Mouse (Mus musculus) right cerebral cortex, postnatal 10 days (tissue): ENCODE results near the gene Ncr1.
"Not testable (repeated sequence)": the region's sequence is repeated elsewhere in the genome, so short reads cannot be mapped to it uniquely, and the experiment has no call there.

ENCODE experiments used
- DNase-seq, 2 experiments: peaks; one replicate each; pipeline ENCODE4 v3.0.0; 2021; ENCODE audit warnings: low spot score in 2 of 2

Gene Ncr1

DNA sequence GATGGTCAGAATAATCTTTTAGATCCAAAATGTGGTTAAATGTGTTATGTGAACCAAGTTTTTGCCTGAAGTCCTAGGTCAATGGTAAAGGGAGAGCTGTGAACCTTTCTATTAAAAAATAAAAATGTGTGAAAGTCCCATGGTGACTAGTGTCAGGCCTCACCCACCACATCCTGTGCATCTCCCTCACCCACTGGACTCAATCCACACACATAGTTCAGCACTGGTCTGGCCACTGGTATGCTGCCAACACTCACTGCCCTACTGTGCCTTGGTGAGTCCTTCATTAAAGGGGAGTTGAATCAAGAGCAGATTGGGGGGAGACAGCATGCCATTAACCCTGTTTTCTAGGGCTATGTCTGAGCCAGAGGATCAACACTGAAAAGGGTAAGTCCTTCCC, at the start of gene Ncr1:
Ncr1 (plus strand) TSS at position 216 of the 400 bp plus-strand sequence.
- DNase-seq = no peak

DNA sequence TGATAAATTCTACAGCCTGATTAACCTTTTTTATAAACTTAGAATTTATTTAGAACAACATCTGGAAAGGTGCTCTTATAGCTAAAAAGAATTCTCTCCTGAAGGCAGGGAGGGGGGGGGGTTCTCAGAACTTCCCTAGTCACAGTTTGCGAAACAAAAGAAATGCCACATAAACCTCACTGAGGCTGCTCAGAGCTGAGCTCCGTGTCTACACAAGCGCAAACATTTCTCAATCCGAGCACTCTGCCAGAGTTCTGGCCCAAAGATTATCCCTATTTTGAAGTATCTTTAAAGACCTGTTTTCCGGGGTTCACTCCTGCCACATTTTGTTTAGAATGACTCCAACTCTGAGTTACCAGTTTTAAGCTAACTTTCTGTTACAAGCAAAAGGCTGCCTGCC, 44.9 kb upstream of the Ncr1 start:
- DNase-seq = no peak

DNA sequence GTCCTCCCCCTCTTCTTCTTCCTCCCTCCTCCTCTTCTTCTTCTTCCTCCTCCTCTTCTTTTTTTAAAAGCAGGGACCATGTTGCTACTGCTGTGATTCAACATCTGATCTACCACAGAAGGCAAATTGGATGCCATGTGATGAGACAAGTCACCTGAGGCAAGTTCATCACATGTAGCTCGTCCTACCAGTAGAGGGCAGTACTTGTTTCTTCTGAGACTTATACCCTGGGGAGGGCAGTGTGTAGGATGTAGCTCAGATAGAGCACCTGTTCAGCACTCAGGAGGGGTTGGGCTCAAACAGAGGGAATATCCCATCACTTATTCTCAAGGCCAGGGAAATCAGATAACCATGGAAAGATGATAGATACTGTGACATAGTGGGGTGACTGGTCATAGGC, 40.3 kb upstream of the Ncr1 start:
- DNase-seq = no peak

DNA sequence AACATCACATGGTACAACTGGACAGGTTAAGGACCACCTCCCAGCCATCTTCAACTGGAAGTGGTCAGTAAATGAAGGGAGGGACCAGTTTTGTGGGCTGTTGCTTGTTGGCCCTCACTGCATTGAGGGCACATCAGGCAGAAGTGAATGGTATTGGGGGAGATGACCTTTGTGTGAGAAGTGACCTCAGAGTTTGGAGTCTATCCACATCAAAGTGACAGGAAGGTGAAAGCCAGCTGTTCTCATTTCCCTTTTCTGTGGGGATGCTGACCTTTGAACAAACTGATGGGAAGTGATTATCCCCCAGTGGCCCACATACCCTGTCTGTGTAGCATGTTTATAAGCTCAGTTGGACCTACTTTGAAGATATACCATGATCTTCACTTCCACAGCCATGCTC, 37.4 kb upstream of the Ncr1 start:
- no peak for DNase-seq

DNA sequence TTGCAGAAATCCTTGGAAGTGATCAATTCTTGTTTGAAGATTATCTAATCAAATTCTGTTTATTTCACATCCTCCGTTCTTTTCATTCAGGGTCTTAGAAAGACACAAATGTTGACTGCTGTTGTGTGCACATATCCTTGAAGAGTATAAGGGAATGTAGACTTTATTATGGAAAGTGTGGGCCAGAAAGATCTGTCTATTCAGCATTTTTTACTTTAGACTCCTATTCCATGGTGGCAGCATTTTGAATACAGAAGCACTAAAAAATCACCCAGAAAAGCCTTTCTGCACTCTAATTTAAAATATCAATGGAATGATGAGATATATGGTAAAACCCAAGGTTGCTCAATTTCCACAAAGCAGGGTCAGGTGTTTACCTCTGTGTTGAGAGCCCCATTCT, 34.1 kb upstream of the Ncr1 start:
- DNase-seq = no peak

DNA sequence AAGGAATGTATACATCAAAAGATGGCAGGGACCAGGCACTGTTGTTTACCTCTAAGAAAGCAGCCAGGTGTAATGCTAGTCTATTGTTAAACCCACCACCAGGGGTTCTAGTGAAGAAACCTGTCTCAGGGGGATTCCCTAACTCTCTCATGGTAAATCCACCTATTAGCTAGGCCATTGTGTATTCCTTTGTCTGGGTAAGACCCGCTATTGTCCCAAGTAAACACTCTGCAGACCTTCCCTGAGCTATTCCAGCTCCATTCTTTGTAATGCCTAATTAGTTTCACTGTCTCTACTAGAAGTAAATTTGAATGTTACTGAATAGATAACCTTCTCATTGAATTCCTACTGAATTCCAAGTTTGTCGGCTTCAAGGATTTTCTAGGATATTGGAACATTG, 24.4 kb upstream of the Ncr1 start:
- DNase-seq = not testable (repeated sequence)

DNA sequence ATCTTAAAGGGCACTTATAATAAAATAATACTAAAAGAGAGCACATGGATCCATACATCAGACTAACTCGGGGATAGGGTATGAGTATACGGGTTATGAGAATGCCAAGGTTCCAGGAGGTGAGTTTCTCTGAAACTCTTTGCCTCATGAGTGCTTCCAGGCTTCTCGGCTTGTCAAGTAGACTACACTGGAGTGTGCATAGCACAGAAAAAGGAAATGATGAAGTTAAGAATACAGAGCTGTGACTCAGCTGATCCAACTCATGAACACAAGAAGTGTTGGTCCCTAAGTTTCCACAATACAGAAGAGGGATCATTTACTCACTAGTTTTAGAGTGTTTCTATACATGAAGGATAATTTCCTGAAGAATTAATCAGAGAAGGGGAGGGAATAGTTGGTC, 24.0 kb upstream of the Ncr1 start:
- DNase-seq = not testable (repeated sequence)

DNA sequence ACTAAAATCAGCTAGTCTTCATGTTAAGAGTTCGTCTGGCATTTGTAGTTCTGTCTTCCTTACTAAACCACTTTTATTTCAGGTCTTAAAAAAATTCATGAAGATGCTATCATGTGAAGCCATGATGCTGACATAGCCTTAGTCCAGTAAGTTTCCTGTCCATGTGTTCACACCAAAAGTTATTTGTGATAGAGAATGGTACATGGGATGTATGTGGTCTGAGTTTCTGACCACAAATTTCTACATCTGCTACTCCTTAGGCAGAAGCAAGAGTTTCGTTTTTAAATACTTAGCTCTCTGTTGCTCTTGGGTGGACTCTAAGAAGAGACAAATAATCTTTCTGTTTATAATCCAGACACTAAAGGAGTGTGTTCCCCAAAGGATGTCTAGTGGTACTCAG, 14.2 kb upstream of the Ncr1 start:
- DNase-seq = no peak

DNA sequence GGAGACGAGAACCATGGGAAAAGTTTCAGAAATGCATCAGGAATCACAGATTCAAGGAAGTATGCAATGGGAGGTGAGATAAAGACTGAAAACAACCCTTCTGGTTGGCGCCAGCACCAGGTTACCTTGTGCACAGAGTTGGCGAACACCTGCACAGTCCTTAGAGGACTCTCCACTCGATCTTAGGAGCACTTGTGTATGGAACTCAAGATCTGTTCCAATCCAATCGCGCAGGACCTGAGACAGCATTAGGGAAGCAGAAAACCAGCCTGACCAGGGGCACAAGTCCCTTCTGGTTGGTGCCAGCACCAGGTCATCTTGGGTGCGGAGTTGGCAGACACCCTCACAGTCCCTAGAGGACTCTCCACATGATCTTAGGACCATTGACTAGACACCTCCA, 36.0 kb downstream of the Ncr1 start:
- DNase-seq = no peak
